Mouse (Mus musculus): Measurements from ENCODE around the gene Aftph.
"Not testable (repeated sequence)": the region's sequence is repeated elsewhere in the genome, so short reads cannot be mapped to it uniquely, and the experiment has no call there.

DNA sequence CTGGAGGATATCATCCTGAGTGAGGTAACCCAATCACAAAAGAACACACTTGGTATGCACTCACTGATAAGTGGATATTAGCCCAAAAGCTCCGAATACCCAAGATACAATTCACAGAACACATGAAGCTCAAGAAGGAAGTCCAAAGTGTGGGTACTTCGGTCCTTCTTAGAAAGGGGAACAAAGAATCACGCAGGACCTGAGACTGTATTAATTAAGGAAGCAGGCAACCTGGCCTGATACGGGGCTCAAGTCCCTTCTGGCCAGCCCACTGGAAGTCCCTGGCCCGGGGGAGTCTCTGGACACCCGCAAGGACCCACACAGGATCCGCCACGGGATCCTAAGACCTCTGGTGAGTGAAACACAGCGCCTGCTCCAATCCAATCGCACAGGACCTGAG, 20.6 kb upstream of the Aftph start:
- TF ChIP-seq CTCF (conservative IDR thresholded peaks at IDR 0.05; ENCODE audit: low read length); POU5F1 (IDR thresholded peaks at IDR 0.05; ENCODE audit: borderline replicate concordance, low read length); NANOG (IDR thresholded peaks at IDR 0.05; ENCODE audit: borderline replicate concordance, low read length): not testable (repeated sequence)
